Mouse (Mus musculus) cerebellum, adult 2 months (tissue): ENCODE data around the gene Ank3.

Experiments used
- CTCF ChIP-seq: fragments of 200-500 bp; IDR thresholded peaks from 2 replicates; pipeline ENCODE4 v1.5.1; 2011; ENCODE audit warnings: low read depth, mild to moderate bottlenecking, control low read depth, low read length, moderate library complexity, borderline replicate concordance; ENCODE audit not compliant: insufficient read depth
- POLR2A ChIP-seq: fragments of 200-500 bp; IDR thresholded peaks from 2 replicates; pipeline ENCODE4 v1.6.1; 2011; ENCODE audit warnings: low read length, control low read depth, borderline replicate concordance; ENCODE audit not compliant: insufficient read depth

DNA sequence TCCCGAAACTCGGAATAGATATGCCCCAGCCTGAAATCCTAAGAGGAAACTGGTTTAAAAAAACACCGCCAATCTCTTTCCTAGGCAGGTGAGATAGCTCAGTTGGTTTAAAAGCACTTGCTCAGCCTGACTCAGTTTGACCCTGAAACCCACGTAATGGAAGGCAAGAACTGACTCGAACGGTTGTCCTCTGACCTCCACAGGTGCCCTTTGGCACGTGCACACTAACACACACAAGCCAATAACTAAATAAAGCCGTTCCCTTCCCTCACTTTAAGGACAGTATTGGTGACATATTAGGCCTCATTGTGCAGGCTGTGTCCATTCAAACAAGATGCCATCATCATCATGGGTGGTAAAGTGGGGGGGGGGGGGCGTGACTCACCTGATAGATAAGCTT is 528.4 kb downstream of the Ank3 start:
- TF ChIP-seq CTCF = no peak
- no peak for TF ChIP-seq POLR2A
